Mouse (Mus musculus): ENCODE data around the gene Serpina3f. TPM values are rescaled to one million over a fixed set of nuclear protein-coding genes. Genes with fewer than 3 reads are reported as not detected.

Gene Serpina3f
- polyA plus RNA-seq, 1 experiment from 2014 or later: not detected

GRCm38 (mm10) chr12:104266374-104266773 is 52.0 kb downstream of the Serpina3f start:
- Histone ChIP-seq H3K27me3 (ENCODE audit: control insufficient read depth, insufficient read depth, low read length) (no peaks in the 10 kb centered on the region), H3K4me2 (no peak overlapping the region), H3K9ac (ENCODE audit: low read depth, low read length) (no peak overlapping the region), H3K4me3 (ENCODE audit: low read depth, low read length) (no peak overlapping the region), H3K4me1 (ENCODE audit: control insufficient read depth, insufficient read depth, low read length) (0 out of 2 replicates have a peak, but pooled peaks cover 4% of the 10 kb centered on the region), H3K9me3 (replicated peaks; ENCODE audit: control insufficient read depth, low read length) (no peaks in the 10 kb centered on the region), H3K27ac (ENCODE audit: low read depth, low read length) (no peak overlapping the region), H3K36me3 (ENCODE audit: control insufficient read depth, insufficient read depth, low read length) (no peaks in the 10 kb centered on the region)
- 65% methylated on average over 3 of the region's 3 CpGs for WGBS (ENCODE audit: insufficient replicate concordance)
- no peak for ATAC-seq (replicated peaks; ENCODE audit: insufficient number of reproducible peaks, low FRiP score, low TSS enrichment)

Other genes with a start within 250 kb of the Serpina3f start
- gene Serpina11, start 224.6 kb upstream of the Serpina3f start, polyA plus RNA-seq (2014; fragmentation: Nextera tagmentation; extraction: Ambion mirVana): 0.16 TPM in 1 of 2 replicates, not detected in the other
- gene Serpina9, start 200.8 kb upstream of the Serpina3f start, polyA plus RNA-seq (2014; fragmentation: Nextera tagmentation; extraction: Ambion mirVana): 0.04 and 0.21 TPM in 2 replicates
- 0.10 TPM in 1 of 2 replicates, not detected in the other for gene Serpina12, start 170.1 kb upstream of the Serpina3f start, polyA plus RNA-seq (2014; fragmentation: Nextera tagmentation; extraction: Ambion mirVana)
- gene Serpina5, start 113.4 kb upstream of the Serpina3f start, polyA plus RNA-seq (2014; fragmentation: Nextera tagmentation; extraction: Ambion mirVana): not detected in 2 replicates
- gene Serpina3a, start 101.8 kb upstream of the Serpina3f start, polyA plus RNA-seq (2014; fragmentation: Nextera tagmentation; extraction: Ambion mirVana): not detected in 2 replicates
- 0.17 and 0.55 TPM in 2 replicates for gene Serpina3b, start 86.5 kb upstream of the Serpina3f start, polyA plus RNA-seq (2014; fragmentation: Nextera tagmentation; extraction: Ambion mirVana)
- gene Serpina3c, start 60.7 kb upstream of the Serpina3f start, polyA plus RNA-seq (2014; fragmentation: Nextera tagmentation; extraction: Ambion mirVana): 0.25 TPM in 1 of 2 replicates, not detected in the other
- gene Serpina3g, start 21.7 kb downstream of the Serpina3f start, polyA plus RNA-seq (2014; fragmentation: Nextera tagmentation; extraction: Ambion mirVana): 1.0 and 1.1 TPM in 2 replicates
- gene Serpina3i, start 48.6 kb downstream of the Serpina3f start, polyA plus RNA-seq (2014; fragmentation: Nextera tagmentation; extraction: Ambion mirVana): not detected in 2 replicates
- not detected in 2 replicates for gene Serpina3j, start 100.0 kb downstream of the Serpina3f start, polyA plus RNA-seq (2014; fragmentation: Nextera tagmentation; extraction: Ambion mirVana)
- not detected in 2 replicates for gene Serpina3k, start 123.9 kb downstream of the Serpina3f start, polyA plus RNA-seq (2014; fragmentation: Nextera tagmentation; extraction: Ambion mirVana)
- gene Serpina3m, start 123.9 kb downstream of the Serpina3f start, polyA plus RNA-seq (2014; fragmentation: Nextera tagmentation; extraction: Ambion mirVana): not detected in 2 replicates
- gene Serpina3n, start 192.2 kb downstream of the Serpina3f start, polyA plus RNA-seq (2014; fragmentation: Nextera tagmentation; extraction: Ambion mirVana): 0.24 TPM in 1 of 2 replicates, not detected in the other

Data from heart, embryonic 11.5 days (tissue).